Mouse (Mus musculus) intestine, postnatal 0 days (tissue): ENCODE results near the gene Smim27. TPM values are rescaled to one million over a fixed set of nuclear protein-coding genes. Genes with fewer than 3 reads are reported as not detected.

Experiments used
- ATAC-seq: fragments of 200-750 bp; cut with Nextera tagmentation; 2 replicates; pipeline ENCODE4 v1.8.0; 2017; ENCODE audit warnings: mild to moderate bottlenecking, moderate TSS enrichment, moderate library complexity
- H3K27ac ChIP-seq: fragments of 300-500 bp; sonication (generic); 2 replicates; pipeline ENCODE4 v1.5.1; 2014; ENCODE audit warnings: mild to moderate bottlenecking, low read depth, low read length, moderate library complexity
- H3K27me3 ChIP-seq: fragments of 300-500 bp; sonication (generic); replicated peaks from 2 replicates; pipeline ENCODE4 v1.6.1; 2014; ENCODE audit warnings: low read length, mixed read lengths; ENCODE audit not compliant: control insufficient read depth, insufficient read depth
- H3K36me3 ChIP-seq: fragments of 300-500 bp; sonication (generic); 2 replicates; pipeline ENCODE4 v1.6.1; 2014; ENCODE audit warnings: mild to moderate bottlenecking, moderate library complexity; ENCODE audit not compliant: control insufficient read depth, insufficient read depth
- H3K4me1 ChIP-seq: fragments of 300-500 bp; sonication (generic); replicated peaks from 2 replicates; pipeline ENCODE4 v1.6.1; 2014; ENCODE audit warnings: antibody characterized with exemption, low read length, mixed read lengths; ENCODE audit not compliant: control insufficient read depth, insufficient read depth
- H3K4me2 ChIP-seq: fragments of 300-500 bp; sonication (generic); replicated peaks from 2 replicates; pipeline ENCODE4 v1.6.1; 2014; ENCODE audit warnings: low read depth, mild to moderate bottlenecking, moderate library complexity
- H3K4me3 ChIP-seq: fragments of 300-500 bp; sonication (generic); 2 replicates; pipeline ENCODE4 v1.5.1; 2014; ENCODE audit warnings: low read depth, low read length
- H3K9ac ChIP-seq: fragments of 300-500 bp; sonication (generic); 2 replicates; pipeline ENCODE4 v1.6.1; 2014; ENCODE audit warnings: mild to moderate bottlenecking, low read depth, low read length
- H3K9me3 ChIP-seq: fragments of 300-500 bp; sonication (generic); 2 replicates; pipeline ENCODE4 v1.6.1; 2016; ENCODE audit warnings: mixed run types; ENCODE audit not compliant: control insufficient read depth
- CTCF ChIP-seq: sonication (generic); IDR thresholded peaks from 2 replicates; pipeline ENCODE4 v1.5.1; 2016; ENCODE audit warnings: low read depth, mild to moderate bottlenecking, control low read depth, antibody characterized with exemption, moderate library complexity
- WGBS: fragments of 180-500 bp; shearing (Covaris S2); extraction: QIAGEN DNeasy Blood & Tissue Kit; methylation state at CpG from one replicate; pipeline ENCODE4 v1.1.7; 2014; 5-methylcytosine and 5-hydroxymethylcytosine counted together
- polyA plus RNA-seq: library from polyadenylated mRNA; unstranded; fragments of >200 nt; fragmentation: Nextera tagmentation; extraction: Ambion mirVana; gene quantifications from 2 replicates; pipeline ENCODE4 v1.2.1, GENCODE M21; 2015

Smim27 gene
- polyA plus RNA-seq, 1 experiment from 2014 or later = 35.4 TPM

DNA sequence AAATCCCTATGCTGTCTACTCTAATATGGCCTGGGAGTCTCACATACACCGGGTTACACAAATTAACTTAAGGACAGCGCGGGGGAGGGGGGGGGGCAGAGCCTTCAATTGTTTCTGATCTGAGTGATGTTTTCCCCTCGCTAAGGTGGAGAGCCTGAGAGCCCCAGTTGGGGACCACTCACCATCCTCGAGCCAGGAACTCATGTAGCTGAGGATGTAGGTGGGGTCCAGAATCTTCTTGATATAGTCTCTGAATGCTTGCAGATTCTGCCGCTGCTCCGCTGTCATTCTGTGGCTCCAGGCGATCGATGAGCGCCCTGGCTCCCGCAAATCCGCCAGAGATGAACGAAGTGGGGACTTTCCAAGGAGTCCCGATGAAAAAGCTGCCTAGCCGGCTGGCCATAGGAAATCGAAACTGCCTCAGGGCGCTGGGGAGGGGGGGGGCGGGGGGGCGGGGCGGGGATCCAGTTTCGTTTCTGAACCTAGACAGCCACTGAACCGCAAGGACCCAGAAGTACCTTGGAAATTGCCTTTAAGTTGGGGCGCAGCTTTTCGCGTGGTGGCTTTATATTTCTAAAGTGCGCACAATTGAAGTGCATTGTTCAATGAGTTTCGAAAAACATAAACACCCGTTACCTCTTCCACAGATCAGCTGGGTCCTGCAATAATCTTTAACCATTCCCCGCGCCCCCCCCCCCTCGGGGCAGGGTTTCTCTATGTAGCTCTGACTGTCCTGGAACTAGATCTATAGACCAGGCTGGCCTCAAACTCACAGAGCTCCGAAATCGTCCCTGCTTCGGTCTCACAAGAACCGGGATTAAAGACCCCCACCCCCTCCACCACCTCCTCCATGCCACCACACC, 29.7 kb upstream of the Smim27 start, which contains the start of gene Ddx58:
Ddx58 (minus strand) TSS at position 420 of the 863 bp plus-strand sequence.
- no peak for TF ChIP-seq CTCF
- H3K27me3 ChIP-seq = no peaks in the 10 kb centered on the region
- 0 out of 2 replicates have a peak, but pooled peaks cover 3% of the 10 kb centered on the region for H3K4me1 ChIP-seq
- peak within 1 kb of the TSS; percentile 76 for H3K4me3 ChIP-seq
- H3K9ac ChIP-seq = peak within 1 kb of the TSS; percentile 68
- 2% methylated on average over 34 of the region's 35 CpGs for WGBS
- H3K27ac ChIP-seq = peak within 1 kb of the TSS; percentile 90
- H3K4me2 ChIP-seq = peak within 1 kb of the TSS; percentile 91
- peak; percentile 75 for ATAC-seq
- H3K36me3 ChIP-seq = 0 out of 2 replicates have a peak, but pooled peaks cover 4% of the 10 kb centered on the region
- no peaks in the 10 kb centered on the region for H3K9me3 ChIP-seq

DNA sequence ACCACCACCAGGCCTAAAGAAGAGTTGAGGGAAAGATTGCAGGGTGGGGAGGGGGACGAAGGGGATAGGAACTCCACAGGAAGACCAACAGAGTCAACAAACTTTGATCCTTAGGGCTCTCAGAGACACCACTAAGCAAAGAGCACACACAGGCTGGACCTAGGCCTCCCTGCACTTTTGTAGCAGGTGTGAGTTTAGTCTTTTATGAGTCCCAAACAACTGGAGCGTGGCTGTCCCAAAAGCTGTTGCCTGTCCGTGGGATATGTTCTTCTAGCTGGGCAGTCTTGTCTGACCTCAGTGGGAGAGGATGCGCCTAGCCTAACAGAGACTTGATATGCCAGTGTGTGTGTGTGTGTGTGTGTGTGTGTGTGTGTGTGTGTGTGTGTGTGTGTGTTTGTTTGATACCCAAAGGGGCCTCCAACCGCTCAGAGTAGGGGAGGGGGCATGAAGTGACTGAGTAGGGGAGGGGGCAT, 29.1 kb upstream of the Smim27 start:
- Histone ChIP-seq H3K27me3 (no peaks in the 10 kb centered on the region), H3K4me1 (0 out of 2 replicates have a peak, but pooled peaks cover 3% of the 10 kb centered on the region), H3K36me3 (no peaks in the 10 kb centered on the region), H3K27ac (peak overlapping the region; percentile 90; the same call in 1 of the 2 replicates), H3K9ac (peak overlapping the region; percentile 68; the same call in 1 of the 2 replicates), H3K4me3 (peak overlapping the region; percentile 76), H3K9me3 (no peaks in the 10 kb centered on the region), H3K4me2 (peak overlapping the region; percentile 91)
- TF ChIP-seq CTCF = no peak
- peak; percentile 7; the same call in 1 of the 2 replicates for ATAC-seq
- 41% methylated on average over 5 of the region's 5 CpGs for WGBS

DNA sequence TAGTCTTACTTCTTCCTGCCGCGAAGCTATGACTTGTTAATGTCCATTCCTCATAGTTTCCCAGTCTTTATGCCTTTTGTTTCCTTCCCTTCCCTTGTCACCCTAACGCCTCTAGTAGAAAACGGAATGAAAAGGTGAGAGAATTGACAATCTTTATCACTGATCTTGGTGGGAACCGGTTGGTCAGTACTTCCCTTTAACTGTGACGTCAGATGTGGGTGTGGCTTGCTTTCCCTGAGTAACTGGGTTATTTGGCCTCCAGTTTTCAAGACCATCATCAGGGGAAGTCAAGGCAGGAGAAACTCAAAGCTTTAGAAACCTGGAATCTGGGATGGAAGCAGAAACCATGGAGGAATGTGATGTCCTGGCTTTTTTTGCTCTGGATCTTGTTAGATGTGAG, 27.5 kb upstream of the Smim27 start:
- Histone ChIP-seq H3K27me3 (no peaks in the 10 kb centered on the region), H3K9me3 (no peaks in the 10 kb centered on the region), H3K4me3 (no peak overlapping the region), H3K4me2 (no peak overlapping the region), H3K36me3 (no peaks in the 10 kb centered on the region), H3K4me1 (0 out of 2 replicates have a peak, but pooled peaks cover 3% of the 10 kb centered on the region), H3K27ac (no peak overlapping the region), H3K9ac (no peak overlapping the region)
- WGBS = 49% methylated on average over 6 of the region's 6 CpGs
- ATAC-seq = no peak
- TF ChIP-seq CTCF = no peak

DNA sequence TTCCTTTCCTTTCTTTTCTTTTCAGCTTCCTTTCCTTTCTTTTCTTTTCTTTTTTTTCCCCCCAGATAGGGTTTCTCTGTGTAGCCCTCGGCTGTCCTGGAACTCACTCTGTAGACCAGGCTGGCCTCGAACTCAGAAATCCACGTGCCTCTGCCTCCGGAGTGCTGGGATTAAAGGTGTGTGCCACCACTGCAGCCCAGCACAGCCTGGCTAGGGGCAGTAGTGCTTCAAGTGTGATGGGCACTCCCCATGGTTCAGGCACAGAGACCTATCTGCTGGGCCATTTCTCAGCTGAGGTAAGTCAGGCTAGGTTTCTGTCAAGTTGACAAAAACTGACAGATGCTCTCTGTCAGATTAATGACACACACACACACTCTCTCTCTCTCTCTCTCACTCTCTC, 26.4 kb upstream of the Smim27 start:
- TF ChIP-seq CTCF = no peak
- WGBS = 85% methylated on average over 4 of the region's 4 CpGs
- Histone ChIP-seq H3K36me3 (no peaks in the 10 kb centered on the region), H3K27ac (no peak overlapping the region), H3K4me3 (no peak overlapping the region), H3K27me3 (no peaks in the 10 kb centered on the region), H3K4me1 (0 out of 2 replicates have a peak, but pooled peaks cover 3% of the 10 kb centered on the region), H3K4me2 (no peak overlapping the region), H3K9me3 (no peaks in the 10 kb centered on the region), H3K9ac (no peak overlapping the region)
- ATAC-seq = no peak

DNA sequence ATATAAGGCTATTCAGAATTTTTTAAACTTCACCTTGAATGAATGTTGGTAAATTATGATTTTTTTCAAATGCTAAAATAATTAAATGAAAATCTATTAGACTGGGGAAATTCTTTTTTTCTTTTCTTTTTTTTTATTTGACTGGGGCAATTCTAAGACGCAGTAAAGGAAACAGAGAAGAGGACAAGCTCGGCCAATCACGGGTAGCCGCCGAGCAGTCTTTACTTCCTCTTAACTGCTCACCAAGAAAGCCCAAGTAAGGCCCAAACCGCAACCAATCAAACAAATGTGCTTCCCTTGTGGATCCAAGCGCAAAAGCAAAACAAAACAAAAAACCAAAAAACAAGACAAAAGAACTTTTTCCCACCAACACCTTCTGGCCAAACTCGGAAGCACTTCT, 25.3 kb upstream of the Smim27 start:
- Histone ChIP-seq H3K4me2 (no peak overlapping the region), H3K27me3 (no peaks in the 10 kb centered on the region), H3K27ac (no peak overlapping the region), H3K4me3 (no peak overlapping the region), H3K9ac (no peak overlapping the region), H3K36me3 (no peaks in the 10 kb centered on the region), H3K4me1 (no peaks in the 10 kb centered on the region), H3K9me3 (no peaks in the 10 kb centered on the region)
- no peak for ATAC-seq
- 81% methylated on average over 8 of the region's 8 CpGs for WGBS
- TF ChIP-seq CTCF = no peak

DNA sequence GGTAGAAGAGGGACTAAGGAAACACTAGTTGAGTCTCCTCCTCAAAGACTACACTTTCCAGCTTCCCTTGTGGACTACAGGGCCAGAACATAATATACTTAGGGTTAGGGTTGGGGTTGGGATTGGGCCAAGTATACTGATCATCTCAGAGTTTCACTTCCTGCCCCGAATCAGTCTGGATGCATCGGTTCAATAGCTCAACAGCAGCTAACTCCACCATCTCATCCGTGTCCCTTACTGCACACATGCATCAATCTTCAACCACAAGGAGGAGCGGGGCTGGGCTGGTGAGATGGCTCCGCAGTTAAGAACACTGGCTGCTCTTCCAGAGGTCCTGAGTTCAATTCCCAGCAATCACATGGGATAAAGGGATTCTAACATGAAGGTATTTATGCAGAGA, 18.4 kb upstream of the Smim27 start:
- Histone ChIP-seq H3K4me2 (no peak overlapping the region), H3K9me3 (no peaks in the 10 kb centered on the region), H3K27ac (no peak overlapping the region), H3K27me3 (no peaks in the 10 kb centered on the region), H3K9ac (no peak overlapping the region), H3K4me1 (no peaks in the 10 kb centered on the region), H3K36me3 (no peaks in the 10 kb centered on the region), H3K4me3 (no peak overlapping the region)
- 90% methylated on average over 5 of the region's 5 CpGs for WGBS
- no peak for ATAC-seq
- TF ChIP-seq CTCF = 0 out of 2 replicates have a peak, but pooled peaks have one; percentile 4
